Mouse (Mus musculus) cerebellum, postnatal 25 days (tissue): ENCODE data around the gene Ppp1r14a.
A peak's percentile ranks its signal among the peaks of the same experiment; 100 is the strongest.

Experiments used
- DNase-seq, 2 experiments: peaks; one replicate each; pipeline ENCODE4 v3.0.0; 2021; ENCODE audit warnings: mixed read lengths in 2 of 2

Ppp1r14a gene

GRCm38 (mm10) chr7:29288942-29289638, at the start of gene Ppp1r14a:
TSS of gene Ppp1r14a (plus strand) at chr7:29289308.
- DNase-seq = peak; percentile 76 to 86

GRCm38 (mm10) chr7:29244732-29245416, 44.2 kb upstream of the Ppp1r14a start:
- DNase-seq = peak in 1 of 2 experiments; percentile 48

- DNase-seq = no peak
Observed at GRCm38 (mm10) chr7:29246015-29246414, 43.1 kb upstream of the Ppp1r14a start.

- no peak for DNase-seq
Observed at GRCm38 (mm10) chr7:29246619-29247313, 42.3 kb upstream of the Ppp1r14a start.

- peak; percentile 79 to 88 for DNase-seq
Observed at GRCm38 (mm10) chr7:29247314-29247700, 41.8 kb upstream of the Ppp1r14a start.

- peak in 1 of 2 experiments; percentile 18 for DNase-seq
Observed at GRCm38 (mm10) chr7:29247706-29248105, 41.4 kb upstream of the Ppp1r14a start.

- peak in 1 of 2 experiments; percentile 16 for DNase-seq
Observed at GRCm38 (mm10) chr7:29248261-29248841, 40.8 kb upstream of the Ppp1r14a start, which contains the start of gene 2200002D01Rik. TSS of gene 2200002D01Rik (minus strand) at chr7:29248466.

GRCm38 (mm10) chr7:29251166-29251565, 37.9 kb upstream of the Ppp1r14a start:
- DNase-seq = no peak

- no peak for DNase-seq
Observed at GRCm38 (mm10) chr7:29253842-29254241, 35.3 kb upstream of the Ppp1r14a start.

GRCm38 (mm10) chr7:29255875-29256274, 33.2 kb upstream of the Ppp1r14a start:
- no peak for DNase-seq

- no peak for DNase-seq
Observed at GRCm38 (mm10) chr7:29257368-29257767, 31.7 kb upstream of the Ppp1r14a start.

- DNase-seq = no peak
Observed at GRCm38 (mm10) chr7:29259781-29260730, 29.1 kb upstream of the Ppp1r14a start.

GRCm38 (mm10) chr7:29262151-29262550, 27.0 kb upstream of the Ppp1r14a start:
- no peak for DNase-seq

GRCm38 (mm10) chr7:29263831-29264230, 25.3 kb upstream of the Ppp1r14a start:
- no peak for DNase-seq

GRCm38 (mm10) chr7:29265636-29266035, 23.5 kb upstream of the Ppp1r14a start:
- DNase-seq = no peak

- DNase-seq = no peak
Observed at GRCm38 (mm10) chr7:29266931-29267330, 22.2 kb upstream of the Ppp1r14a start.

GRCm38 (mm10) chr7:29270445-29270844, 18.7 kb upstream of the Ppp1r14a start:
- no peak for DNase-seq

GRCm38 (mm10) chr7:29271687-29272465, 17.2 kb upstream of the Ppp1r14a start:
- no peak for DNase-seq

GRCm38 (mm10) chr7:29276715-29277114, 12.4 kb upstream of the Ppp1r14a start:
- no peak for DNase-seq

- DNase-seq = no peak
Observed at GRCm38 (mm10) chr7:29277510-29277909, 11.6 kb upstream of the Ppp1r14a start.

- DNase-seq = no peak
Observed at GRCm38 (mm10) chr7:29279261-29279660, 9.8 kb upstream of the Ppp1r14a start.
